Mouse (Mus musculus) kidney, postnatal 4 days (tissue): ENCODE results near the gene Fxyd3.

Experiments
- DNase-seq, 2 experiments: peaks; one replicate each; pipeline ENCODE4 v3.0.0; 2021; ENCODE audit warnings: mixed read lengths in 2 of 2

Gene Fxyd3

GRCm38 (mm10) chr7:31049135-31049845 lies 27.2 kb downstream of the Fxyd3 start:
- DNase-seq, result peak; percentile 45 to 55

GRCm38 (mm10) chr7:31042431-31042910 lies 34.0 kb downstream of the Fxyd3 start, which contains the start of gene Fxyd5:
Gene Fxyd5 (minus strand): TSS chr7:31042481.
- DNase-seq, result no peak

GRCm38 (mm10) chr7:31041662-31042315 lies 34.7 kb downstream of the Fxyd3 start:
- peak; percentile 65 to 75 for DNase-seq

DNA sequence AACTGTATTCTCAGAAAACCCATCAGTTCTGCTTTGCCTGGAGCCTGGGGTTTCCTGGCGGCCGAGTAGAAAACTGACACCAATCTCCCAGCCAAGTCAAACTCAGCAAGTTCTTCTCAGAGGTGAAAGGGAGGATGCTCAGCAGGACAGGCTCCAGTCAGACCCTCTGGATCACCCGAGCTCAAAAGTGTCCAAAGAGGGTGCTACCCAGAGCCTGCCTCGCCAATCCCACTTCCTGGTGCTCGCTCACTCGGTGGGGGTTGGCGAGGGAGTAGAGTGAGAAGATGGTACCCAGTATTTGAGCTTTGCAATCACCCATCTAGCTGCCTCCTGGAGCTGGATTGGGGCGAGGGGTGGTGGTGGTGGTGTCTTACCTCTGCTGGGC lies 35.5 kb downstream of the Fxyd3 start:
- peak in 1 of 2 experiments; percentile 10 for DNase-seq

- DNase-seq, result no peak
Measured at GRCm38 (mm10) chr7:31040281-31041022, 36.1 kb downstream of the Fxyd3 start.

- DNase-seq, result no peak
Measured at GRCm38 (mm10) chr7:31039011-31039410, 37.5 kb downstream of the Fxyd3 start.

- DNase-seq, result no peak
Measured at GRCm38 (mm10) chr7:31037675-31038074, 38.8 kb downstream of the Fxyd3 start.

GRCm38 (mm10) chr7:31036917-31037316 lies 39.6 kb downstream of the Fxyd3 start:
- DNase-seq, result no peak

DNA sequence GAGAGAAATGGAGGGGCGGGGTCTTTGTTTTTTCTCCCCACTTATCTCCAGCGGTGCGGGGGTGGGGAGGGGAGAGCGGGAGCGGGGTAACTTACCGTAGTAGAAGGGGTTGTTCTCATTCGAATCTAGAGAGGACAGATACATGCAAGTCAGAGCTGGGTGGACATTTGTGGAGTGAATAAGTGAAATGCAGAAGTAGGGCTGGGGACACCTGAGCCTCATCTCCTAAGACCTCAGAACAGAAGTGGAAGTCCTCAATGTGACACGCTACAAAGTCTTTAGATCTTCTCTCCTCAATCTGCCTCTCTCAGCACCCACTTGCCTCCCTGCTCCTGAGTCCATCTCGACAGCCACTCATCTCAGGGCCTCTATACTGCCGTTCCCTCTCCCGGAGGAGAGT lies 41.2 kb downstream of the Fxyd3 start:
- DNase-seq, result no peak

DNA sequence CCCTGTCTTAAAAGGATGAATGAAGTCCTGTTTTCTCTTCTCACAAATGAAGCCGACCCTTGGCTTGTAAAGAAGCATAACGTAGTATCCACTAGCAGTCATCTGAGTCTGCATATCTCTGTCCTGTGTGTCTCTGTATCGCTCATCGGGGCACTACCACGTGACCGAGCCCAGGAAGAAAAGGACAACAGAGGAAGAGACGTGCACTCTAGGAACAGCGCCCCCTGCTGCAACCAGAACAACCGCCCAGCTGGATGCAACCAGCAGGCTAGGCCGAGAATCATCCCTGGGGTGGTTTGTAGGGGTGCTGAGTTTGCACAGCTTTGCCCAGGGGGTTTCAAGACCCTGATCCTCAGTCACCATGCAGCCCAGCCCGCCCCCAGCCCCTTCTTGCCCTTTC lies 41.7 kb downstream of the Fxyd3 start:
- DNase-seq, result peak; percentile 18 to 26

- peak in 1 of 2 experiments; percentile 14 for DNase-seq
Measured at GRCm38 (mm10) chr7:31033409-31034165, 42.9 kb downstream of the Fxyd3 start.

- no peak for DNase-seq
Measured at GRCm38 (mm10) chr7:31031731-31032130, 44.8 kb downstream of the Fxyd3 start.

DNA sequence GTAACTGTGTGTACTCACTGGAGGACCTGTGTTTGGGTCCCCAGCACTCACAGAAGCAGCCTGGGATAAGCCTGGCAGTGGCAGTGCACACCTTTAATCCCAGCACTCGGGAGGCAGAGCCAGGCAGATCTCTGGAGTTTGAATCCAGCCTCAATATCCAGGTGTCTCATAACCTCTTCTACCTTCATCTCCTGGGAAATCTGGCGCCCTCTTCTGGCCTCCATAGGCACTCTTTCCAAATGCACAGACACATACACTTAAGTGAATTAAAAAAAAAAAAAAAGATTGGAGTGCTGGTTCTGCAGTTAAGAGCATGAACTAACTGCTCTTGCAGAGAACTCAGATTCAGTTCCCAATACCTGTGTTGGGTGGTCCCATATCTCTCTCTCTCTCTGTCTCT lies 45.8 kb downstream of the Fxyd3 start:
- peak in 1 of 2 experiments; percentile 14 for DNase-seq

GRCm38 (mm10) chr7:31028609-31029008 lies 47.9 kb downstream of the Fxyd3 start:
- no peak for DNase-seq
